Mouse (Mus musculus) CD4-positive helper T cell, adult 2 months (primary cell): ENCODE results near the gene Exph5.

Experiments
- DNase-seq: peaks from one replicate; pipeline ENCODE4 v3.0.0-alpha.2; 2012; ENCODE audit warnings: low read depth, missing footprints, low spot score

Gene Exph5

DNA sequence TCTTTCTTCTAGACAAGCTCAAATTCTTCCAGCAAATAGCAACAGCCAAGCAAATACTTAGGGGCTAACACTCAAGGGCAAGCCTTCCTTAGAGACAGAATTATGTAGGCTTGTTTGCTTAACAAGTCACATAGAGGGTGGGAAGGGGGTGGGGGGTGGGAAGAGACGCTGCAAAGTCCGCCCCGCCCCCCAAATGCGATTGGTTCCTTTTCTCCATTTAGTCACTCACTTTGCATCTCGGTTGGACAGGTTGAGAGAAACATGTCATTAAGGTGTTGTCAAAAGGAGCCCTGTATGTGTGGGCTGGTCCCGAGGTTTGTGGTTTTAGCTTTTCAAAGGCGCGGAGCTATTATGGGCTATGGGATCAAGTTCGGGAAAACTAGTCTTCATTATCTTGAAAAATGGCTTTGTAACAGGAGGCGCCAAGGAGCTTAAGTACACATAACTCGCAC, at the start of gene Exph5:
TSS of gene Exph5 (plus strand) at position 402 of the 452 bp plus-strand sequence.
- DNase-seq = peak; percentile 67

DNA sequence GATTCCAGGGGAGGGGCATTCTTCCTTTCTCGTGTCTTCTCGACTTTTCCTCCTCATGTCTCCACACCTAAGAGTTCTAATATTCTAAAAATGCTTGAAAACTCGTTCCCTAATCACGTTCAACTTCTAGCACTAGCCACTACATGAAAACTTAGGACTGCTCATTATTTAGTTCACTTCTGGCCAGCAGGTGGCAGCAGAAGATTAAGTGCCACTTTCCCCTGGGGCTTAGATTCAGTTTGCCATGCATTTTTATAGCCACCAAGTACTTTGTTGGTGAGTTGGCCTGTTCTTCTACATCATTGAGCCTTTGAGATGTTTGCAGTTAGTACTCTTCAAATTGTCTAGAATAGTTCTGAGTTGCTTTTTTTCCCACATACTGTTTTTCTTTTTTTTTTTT, 47.1 kb upstream of the Exph5 start:
- DNase-seq = peak; percentile 78

DNA sequence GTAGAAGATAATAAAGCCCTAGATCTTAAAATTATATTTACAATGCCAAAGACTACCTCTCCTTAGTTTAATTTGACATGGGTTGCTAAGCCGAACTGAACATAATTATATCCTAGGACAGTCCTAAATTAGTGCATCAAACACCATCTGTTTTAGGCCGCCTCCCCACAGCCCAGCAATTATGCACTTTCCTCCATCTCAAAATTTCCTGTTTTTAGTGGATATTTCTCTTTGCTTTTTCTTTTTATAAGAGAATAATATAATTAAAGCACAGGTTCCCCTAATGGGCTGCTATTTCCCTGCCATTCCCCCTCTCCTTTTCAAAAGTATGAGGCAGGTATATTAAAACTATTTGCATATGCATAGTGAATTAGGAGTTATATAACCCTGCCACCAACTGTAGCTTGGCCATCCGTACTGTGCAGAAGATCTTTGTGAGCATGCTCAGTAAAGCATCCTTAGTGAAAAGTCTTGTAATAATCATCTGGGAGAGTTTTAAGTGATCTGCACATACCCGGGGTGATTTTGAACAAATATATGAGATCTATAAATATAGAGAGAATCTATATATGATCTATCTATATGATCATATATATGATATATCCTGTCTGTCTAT, 44.7 kb upstream of the Exph5 start:
- DNase-seq = no peak

DNA sequence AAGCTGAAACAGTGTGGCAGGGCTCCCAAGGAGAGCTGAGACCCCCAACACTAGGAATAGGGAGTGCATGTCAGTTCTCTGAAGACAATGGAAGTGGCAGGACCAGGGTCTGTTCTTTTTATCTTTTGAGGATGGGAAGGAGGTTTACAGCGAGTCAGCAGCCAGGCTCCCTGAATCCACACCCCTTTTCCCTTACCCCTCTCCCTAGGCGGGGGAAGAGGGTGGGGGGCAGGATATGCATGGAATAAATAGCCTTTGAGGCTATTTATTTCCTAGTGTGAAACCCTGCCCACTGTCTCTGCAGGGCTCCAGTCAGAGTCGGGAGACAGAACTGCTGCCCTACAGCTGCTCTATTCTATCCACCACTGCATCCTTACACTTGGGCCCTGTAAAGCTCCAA, 43.7 kb upstream of the Exph5 start:
- DNase-seq = no peak

DNA sequence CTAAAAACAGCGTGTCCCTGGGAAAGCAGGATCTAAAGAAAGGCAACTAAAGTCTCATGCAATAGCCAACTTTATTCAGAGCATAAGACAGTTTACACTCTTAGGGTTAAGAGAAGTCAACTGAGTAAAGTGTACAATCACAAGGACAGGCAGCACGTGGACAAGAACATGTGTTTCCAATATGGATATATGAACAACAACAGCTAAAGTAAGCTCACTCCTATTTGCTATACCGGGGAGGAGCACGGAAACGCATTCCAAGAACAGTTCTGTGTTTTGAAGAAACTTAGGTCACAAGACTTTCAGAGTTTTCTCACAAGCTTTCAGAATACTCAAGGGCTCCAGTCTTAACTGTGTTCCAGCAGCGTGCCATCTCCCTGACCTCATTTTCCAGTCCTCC, 43.3 kb upstream of the Exph5 start:
- no peak for DNase-seq

DNA sequence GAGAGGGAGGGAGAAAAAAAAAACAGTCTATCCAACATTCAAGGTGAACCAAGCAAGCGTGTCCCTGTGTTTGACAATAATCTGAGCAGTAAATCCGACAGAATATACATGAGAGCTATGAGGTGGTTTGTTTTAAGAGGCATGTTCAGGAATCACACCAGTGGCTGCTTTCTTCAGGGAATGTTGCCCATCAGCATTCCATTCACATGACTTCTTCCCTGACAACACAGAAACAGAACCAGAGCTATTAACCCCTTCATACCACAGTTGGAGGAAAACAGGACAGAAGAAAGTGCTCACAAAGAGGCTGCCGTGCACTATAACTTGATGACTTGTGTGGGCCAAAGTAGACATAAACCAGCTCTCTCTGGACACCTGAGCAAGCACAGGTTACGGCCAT, 37.1 kb upstream of the Exph5 start:
- DNase-seq = no peak

DNA sequence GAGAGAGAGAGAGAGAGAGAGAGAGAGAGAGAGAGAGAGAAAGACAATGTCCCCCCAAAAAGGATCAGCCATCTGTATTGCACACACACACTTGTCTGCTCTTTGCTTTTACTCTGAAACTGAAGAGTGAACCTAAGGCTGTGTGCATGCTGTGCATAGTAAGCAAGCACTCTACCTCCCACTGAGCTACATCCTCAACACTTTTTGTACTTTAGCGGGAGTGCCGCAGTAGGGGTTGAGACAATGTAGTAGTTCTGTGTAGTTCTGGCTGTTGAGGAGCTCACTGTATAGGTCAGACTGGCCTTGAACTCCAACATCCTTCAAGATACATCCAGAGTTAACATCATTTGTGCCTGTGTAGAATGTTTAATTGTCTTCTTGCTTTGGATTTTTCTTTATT, 35.9 kb upstream of the Exph5 start:
- DNase-seq = no peak

DNA sequence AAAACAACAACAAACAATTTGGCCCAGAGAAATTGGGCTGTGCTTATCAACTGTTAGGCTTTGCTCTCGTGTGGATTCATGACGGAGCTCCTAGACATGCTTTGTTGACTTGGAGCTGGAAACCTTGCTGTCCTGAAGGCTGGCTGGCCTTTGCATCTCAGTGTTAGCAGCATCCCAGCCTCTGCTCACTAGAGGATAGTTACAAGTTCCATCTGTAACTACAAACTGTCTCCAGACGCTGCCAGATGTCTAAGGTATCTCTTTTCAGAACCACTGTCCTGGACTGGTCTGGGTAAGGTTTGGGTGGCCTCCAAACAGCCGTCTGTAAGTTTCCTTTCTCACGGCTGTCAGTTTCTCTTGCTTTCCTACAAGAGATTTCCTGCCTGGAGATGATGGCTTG, 33.4 kb upstream of the Exph5 start:
- DNase-seq = no peak

DNA sequence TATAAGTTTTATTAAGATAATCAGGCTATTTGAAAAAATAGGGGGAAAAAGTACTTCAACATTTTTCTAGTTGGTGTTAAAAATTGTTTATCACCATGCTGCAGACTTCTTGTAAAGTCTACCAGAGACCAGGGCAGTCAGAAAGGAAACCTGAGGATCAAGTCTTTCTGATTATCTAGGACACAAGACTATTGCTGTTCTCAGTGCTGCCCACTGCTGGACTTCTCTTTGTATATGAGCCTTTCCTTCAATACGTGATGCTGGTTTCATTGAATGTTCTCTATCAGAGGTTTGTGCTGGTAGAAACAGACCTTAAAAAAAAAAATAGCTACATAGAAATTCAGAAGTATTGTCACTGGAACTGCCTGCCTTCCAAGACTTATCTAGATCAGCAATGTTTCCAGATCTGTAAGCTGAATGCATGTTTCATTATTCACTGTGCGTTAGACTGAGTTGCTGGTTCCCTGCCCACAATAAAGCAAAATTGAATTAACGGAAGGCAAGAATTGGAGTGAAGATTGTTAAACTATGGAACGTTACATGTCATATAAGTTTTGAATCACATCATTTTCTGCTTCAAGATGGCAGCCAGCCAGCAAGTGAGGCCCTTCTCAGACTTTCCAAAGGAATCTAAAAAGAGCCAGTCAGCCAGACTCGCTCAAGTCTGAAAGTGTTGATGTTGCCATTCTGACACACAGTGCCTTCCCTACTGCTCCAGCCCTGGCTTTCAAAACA, 32.6 kb upstream of the Exph5 start:
- no peak for DNase-seq

DNA sequence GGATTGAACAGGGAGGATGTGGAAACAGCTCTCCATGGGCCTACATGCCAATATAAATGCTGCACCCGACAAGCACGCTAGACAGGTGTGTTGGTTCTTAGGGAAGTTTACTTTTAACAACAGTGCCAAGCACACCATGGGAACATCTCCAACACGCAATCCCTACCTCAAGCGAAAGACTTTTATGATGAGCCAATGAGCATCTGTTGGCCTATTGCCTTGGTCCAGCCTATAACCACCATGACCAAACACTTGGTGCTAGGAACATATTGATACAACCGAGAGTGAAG, 32.1 kb upstream of the Exph5 start:
- DNase-seq = no peak

DNA sequence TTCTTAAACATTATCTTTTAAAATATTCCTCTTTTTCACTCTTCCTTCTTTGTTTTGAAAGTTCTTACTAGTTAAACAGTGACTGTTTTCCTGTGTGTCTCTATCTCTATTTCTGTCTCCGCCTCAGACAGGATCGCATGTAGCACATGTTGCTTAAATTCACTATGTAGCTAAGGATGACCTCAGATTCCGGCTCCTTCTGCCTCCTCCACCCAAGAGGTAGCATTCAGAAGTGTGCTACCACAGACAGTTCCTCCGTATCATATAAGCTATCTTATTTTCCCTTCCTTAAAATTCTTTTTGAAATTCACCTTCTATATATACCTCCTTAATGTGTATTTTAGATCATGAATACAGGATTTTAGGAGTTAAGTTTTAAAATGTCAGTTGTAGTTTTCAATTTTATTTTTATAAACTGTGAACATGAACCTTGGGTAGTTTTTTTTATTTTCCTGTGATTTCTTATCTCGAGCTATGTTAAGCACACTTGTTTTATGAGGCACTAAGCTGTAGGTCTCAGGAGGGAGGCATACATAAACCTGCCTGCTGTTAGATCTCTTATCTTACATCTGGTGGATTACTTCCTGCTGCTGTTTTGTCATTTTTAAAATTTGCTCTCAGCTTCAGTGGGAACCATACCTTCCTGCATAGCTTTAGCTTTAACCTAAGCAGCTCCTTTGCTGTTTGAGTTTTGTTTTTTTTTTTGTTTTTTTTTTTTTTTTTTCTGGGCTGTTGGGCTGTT, 30.0 kb upstream of the Exph5 start:
- peak; percentile 55 for DNase-seq

DNA sequence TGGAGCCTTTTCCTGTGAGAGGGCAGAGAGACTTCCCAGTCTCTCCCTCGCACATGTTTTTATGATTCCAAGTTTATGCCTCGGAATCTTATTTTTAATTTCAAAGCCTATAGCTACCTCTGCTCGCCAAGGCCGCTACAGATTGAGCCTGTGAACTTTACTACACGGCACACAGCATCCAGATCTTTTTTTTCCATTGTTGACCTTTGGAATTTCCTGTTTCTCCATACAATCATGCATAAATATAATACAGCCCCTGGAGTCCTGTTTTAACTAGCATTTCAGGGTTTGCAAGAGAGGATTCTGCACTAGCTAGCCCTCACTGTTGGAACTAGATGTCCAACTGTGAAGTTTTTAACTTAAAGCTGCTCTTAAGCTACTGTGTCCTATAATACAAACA, 29.3 kb upstream of the Exph5 start:
- no peak for DNase-seq

DNA sequence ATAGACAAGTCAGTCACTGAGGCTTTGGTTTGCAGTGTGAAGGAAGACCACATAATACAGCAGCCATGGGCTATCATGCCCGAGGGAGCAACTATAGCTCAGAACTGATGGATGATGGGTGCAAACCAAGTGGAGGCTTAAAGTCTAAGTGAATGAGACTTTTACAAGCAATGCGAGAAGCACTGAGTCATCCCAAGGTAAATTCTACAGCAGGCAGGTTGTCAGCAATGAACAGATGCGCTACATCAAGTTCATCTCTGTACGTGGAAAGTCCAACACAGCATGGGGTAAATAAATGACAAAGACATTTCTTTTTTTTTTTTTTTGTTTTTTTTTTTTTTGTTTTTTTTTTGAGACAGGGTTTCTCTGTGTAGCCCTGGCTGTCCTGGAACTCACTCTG, 28.8 kb upstream of the Exph5 start:
- DNase-seq = no peak

DNA sequence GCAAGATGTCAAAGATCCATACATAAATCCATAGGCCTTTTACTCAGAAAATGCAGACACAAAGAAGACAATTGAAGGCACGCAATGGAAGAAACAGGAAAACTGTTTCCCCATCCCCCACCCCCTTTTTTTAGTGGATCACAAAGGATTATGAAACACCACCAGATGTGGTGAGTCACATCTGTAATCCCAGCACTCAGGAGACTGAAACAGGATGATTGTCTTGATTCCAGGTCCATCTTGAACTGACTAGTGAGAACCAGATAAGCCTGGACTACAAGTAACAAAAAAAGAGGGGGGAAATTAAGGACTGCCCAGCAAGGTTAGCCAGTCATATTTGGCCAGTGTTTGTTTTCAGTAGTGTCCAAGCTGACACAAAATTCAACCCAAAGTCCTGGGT, 25.1 kb upstream of the Exph5 start:
- DNase-seq = no peak

DNA sequence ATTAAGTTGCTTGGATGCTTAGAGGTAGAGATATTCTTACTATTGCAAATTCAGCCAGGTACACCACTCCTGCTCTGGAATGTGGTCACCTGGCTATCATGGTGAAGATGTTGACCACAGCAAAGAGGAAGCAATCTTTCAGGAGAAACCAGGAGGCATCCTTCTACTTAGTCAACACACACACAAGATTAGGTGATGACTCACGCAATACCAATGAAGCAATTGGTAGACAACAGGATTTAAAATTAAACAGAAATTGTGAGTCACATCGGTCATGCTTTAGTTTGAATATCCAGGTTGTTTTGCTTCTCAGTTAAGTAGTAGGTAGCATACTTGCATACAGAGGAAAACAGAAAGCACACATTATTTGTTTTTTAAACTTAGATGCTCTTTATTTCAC, 22.5 kb upstream of the Exph5 start:
- no peak for DNase-seq

DNA sequence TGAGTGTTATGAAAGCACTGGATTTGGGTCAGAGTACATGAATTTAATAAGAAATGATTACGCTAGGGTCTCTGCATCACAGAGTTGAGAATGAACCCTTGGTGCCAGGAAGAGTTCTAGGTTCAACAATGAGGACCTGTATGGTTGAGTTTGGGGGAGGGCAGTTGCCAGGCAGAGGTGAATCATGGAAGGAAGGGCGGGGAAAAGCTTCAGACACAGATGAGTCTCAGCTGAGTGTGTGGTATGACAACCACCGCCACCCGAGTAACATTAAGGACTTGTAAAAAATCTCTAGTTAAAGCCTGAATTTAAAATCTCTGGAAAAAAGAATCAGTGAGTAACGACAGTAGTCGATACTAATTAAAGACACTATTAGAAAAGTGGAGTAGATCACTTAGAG, 14.7 kb upstream of the Exph5 start:
- DNase-seq = no peak

DNA sequence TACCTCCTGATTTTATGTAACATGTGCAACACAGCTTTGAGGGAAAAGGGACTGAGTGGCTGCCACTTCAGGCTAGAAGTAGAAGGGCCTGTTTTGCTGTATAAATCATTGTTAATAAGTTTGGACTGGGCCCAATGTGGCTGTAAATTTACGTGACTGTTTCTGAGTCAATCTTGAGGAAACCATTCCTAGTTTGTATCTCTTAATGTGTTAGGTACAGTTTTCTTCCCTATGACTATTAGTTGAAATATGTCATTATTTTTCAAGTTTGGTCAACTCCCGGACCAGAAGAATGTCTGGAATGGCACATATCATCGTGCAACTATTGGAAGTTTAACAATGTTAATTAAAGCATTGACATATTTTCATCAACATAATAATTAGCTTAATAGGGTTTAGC, 11.5 kb upstream of the Exph5 start:
- no peak for DNase-seq

DNA sequence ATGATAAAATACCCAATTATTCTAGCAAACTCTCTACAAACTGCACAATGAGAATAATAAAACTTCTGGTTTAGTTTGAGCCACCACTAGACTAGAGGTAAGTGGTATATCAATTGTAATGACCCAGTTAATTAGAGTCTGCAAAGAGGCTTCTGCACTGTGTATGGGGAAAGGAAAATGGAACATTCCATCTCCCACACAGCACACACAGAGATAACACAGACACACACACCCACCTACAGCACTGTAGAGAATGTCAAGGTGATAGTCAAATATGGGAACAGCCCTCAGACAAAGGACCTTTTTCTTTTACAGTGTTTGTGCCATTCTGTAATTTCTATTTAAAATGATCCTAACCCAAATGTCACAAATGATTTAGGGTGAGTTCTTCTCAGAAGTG, 8.6 kb upstream of the Exph5 start:
- no peak for DNase-seq

DNA sequence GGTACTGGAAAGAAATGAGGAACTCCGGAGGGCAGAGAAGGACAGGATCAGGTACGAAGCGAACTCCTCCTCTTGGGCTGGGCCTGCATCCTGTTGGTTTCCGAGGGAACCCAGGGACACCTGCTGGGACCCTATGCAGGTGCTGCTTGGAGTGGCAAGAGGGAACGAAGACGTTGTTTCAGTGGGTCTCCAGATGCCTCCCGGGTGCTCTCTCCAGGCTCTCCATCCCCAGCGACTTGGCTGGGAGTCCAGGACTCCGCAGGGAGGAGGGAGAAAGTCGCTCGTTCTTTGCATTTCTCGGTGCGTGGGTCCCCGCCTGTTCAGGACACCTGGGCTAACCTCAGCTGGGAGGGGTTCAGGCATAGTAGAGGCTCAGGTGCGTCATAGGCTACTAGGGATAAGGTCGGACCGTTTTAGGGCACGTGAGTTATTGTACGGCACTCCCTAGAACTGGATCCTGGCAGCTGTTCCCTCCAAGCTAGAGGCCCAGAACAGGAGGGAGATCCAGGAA, 386 bp downstream of the Exph5 start:
- no peak for DNase-seq

DNA sequence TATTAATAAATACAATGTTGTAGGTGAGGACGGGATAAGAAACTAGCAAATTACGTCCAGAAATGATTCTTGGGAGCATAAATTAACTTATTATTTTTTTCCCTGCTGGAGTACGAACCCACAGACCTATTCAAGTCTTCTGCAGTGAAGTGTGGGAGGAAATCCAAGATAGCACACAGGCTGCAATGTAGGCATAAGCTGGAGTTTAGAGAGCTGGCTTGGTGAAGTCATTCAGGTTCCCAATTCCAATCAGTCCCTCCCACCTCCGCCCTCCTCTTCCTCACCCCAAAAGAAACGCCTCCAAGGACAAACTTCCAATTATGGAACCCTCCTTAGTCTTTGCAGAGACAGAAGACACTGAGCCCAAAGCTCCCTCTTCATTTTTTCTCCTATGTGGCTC, 945 bp downstream of the Exph5 start:
- no peak for DNase-seq

DNA sequence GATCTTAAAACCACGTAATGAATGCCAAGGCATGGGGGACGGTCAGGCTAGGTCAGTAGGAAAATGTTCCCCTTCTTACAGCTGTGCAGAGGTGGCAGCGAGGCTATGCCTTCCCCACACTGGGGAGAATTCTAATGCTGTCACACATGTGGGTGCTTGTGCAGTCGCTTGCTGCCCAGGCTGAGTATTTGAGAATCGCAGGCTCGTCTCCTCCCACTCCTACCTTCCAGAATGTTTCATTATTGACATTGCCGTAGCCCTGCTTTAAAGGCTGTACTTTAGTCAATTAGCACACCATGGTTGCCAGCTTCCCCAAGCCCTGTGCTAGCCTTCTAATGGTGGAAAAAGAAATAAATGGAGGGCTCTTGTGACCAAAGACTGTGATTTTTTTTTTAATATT, 6.4 kb downstream of the Exph5 start:
- DNase-seq = no peak

DNA sequence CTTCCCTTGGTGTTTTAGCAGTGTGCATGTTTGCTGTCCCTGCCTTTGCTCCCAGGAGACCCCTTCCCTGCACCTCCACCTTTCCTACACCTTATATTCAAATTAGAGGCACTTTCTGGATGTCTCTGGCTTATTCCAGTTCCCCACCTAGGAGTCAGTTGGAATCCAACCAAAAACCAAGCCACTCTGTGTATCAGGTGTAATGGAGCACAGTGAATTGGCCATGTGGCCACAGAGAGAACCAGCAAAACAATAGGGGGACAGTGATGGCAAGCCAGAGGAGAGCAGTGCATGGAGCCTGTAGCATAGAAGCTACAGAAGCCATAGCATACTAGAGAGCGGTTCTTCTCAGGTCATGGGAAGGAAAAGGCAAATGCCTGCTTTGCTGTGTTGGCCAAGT, 11.5 kb downstream of the Exph5 start:
- DNase-seq = no peak
